Mouse (Mus musculus) stomach, postnatal 0 days (tissue): ENCODE results near the gene Ppdpf. TPM values are rescaled to one million over a fixed set of nuclear protein-coding genes. Genes with fewer than 3 reads are reported as not detected.
"Not testable (repeated sequence)": the region's sequence is repeated elsewhere in the genome, so short reads cannot be mapped to it uniquely, and the experiment has no call there.

ENCODE experiments used
- ATAC-seq: fragments of 200-750 bp; cut with Nextera tagmentation; 2 replicates; pipeline ENCODE4 v1.8.0; 2017; ENCODE audit not compliant: low FRiP score, low TSS enrichment
- DNase-seq: peaks from one replicate; pipeline ENCODE4 v3.0.0-alpha.2; 2016; ENCODE audit warnings: low spot score
- H3K27ac ChIP-seq: fragments of 300-500 bp; sonication (generic); replicated peaks from 2 replicates; pipeline ENCODE4 v1.5.1; 2014; ENCODE audit warnings: mild to moderate bottlenecking, control low read depth
- H3K27me3 ChIP-seq: fragments of 300-500 bp; sonication (generic); 2 replicates; pipeline ENCODE4 v1.6.1; 2014; ENCODE audit warnings: low read length; ENCODE audit not compliant: control insufficient read depth, insufficient read depth
- H3K36me3 ChIP-seq: fragments of 300-500 bp; sonication (generic); 2 replicates; pipeline ENCODE4 v1.6.1; 2014; ENCODE audit warnings: low read length, mixed read lengths; ENCODE audit not compliant: control insufficient read depth, insufficient read depth
- H3K4me1 ChIP-seq: fragments of 300-500 bp; sonication (generic); replicated peaks from 2 replicates; pipeline ENCODE4 v1.6.1; 2014; ENCODE audit warnings: antibody characterized with exemption; ENCODE audit not compliant: control insufficient read depth, insufficient read depth
- H3K4me2 ChIP-seq: fragments of 300-500 bp; sonication (generic); replicated peaks from 2 replicates; pipeline ENCODE4 v1.6.1; 2014; ENCODE audit warnings: low read depth, mild to moderate bottlenecking, control low read depth, moderate library complexity
- H3K4me3 ChIP-seq: fragments of 300-500 bp; sonication (generic); 2 replicates; pipeline ENCODE4 v1.5.1; 2014; ENCODE audit warnings: low read depth, low read length, control low read depth
- H3K9ac ChIP-seq: fragments of 300-500 bp; sonication (generic); 2 replicates; pipeline ENCODE4 v1.6.1; 2014; ENCODE audit warnings: mild to moderate bottlenecking, low read length, control low read depth, mixed read lengths
- H3K9me3 ChIP-seq: fragments of 300-500 bp; sonication (generic); 2 replicates; pipeline ENCODE4 v1.6.1; 2016; ENCODE audit warnings: low read length; ENCODE audit not compliant: control insufficient read depth
- CTCF ChIP-seq: IDR thresholded peaks from 2 replicates; pipeline ENCODE4 v1.5.1; 2016; ENCODE audit warnings: antibody characterized with exemption, low read depth, mild to moderate bottlenecking, moderate library complexity
- EP300 ChIP-seq: optimal IDR thresholded peaks from 2 replicates; pipeline ENCODE3; 2016; ENCODE audit warnings: antibody characterized with exemption
- WGBS: fragments of 180-500 bp; shearing (Covaris S2); extraction: QIAGEN DNeasy Blood & Tissue Kit; methylation state at CpG from one replicate; pipeline ENCODE4 v1.1.7; 2014; 5-methylcytosine and 5-hydroxymethylcytosine counted together
- polyA plus RNA-seq: library from polyadenylated mRNA; unstranded; fragments of >200 nt; fragmentation: Nextera tagmentation; extraction: Ambion mirVana; gene quantifications from 2 replicates; pipeline ENCODE4 v1.2.1, GENCODE M21; 2015

The Ppdpf gene
- polyA plus RNA-seq, 1 experiment from 2014 or later = 310 TPM

GRCm38 (mm10) chr2:181189321-181189720, 2.3 kb downstream of the Ppdpf start:
- no peaks in the 10 kb centered on the region for H3K9me3 ChIP-seq
- H3K36me3 ChIP-seq = no peaks in the 10 kb centered on the region
- peak overlapping the region; percentile 97 for H3K27ac ChIP-seq
- no peaks in the 10 kb centered on the region for H3K27me3 ChIP-seq
- no peak for ATAC-seq
- H3K4me3 ChIP-seq = no peak overlapping the region
- no peak overlapping the region for H3K9ac ChIP-seq
- TF ChIP-seq EP300 = no peak
- TF ChIP-seq CTCF = no peak
- no peaks in the 10 kb centered on the region for H3K4me1 ChIP-seq
- WGBS = 94% methylated on average over 1 of the region's 1 CpGs
- DNase-seq = no peak
- no peak overlapping the region for H3K4me2 ChIP-seq

- H3K4me3 ChIP-seq, H3K36me3 ChIP-seq, H3K27me3 ChIP-seq, ATAC-seq, H3K9ac ChIP-seq, H3K4me2 ChIP-seq, DNase-seq, H3K4me1 ChIP-seq, H3K9me3 ChIP-seq, H3K27ac ChIP-seq: not testable (repeated sequence)
- 73% methylated on average over 3 of the region's 4 CpGs for WGBS
Measured at GRCm38 (mm10) chr2:181191385-181191784, 4.3 kb downstream of the Ppdpf start.

- no peaks in the 10 kb centered on the region for H3K36me3 ChIP-seq
- no peak overlapping the region for H3K9ac ChIP-seq
- no peaks in the 10 kb centered on the region for H3K9me3 ChIP-seq
- ATAC-seq (no peak), DNase-seq (no peak)
- TF ChIP-seq EP300 (no peak), CTCF (no peak)
- H3K4me3 ChIP-seq = no peak overlapping the region
- no peaks in the 10 kb centered on the region for H3K27me3 ChIP-seq
- H3K27ac ChIP-seq = no peak overlapping the region
- WGBS = 68% methylated on average over 4 of the region's 4 CpGs
- no peak overlapping the region for H3K4me2 ChIP-seq
- no peaks in the 10 kb centered on the region for H3K4me1 ChIP-seq
Measured at GRCm38 (mm10) chr2:181191936-181192335, 4.9 kb downstream of the Ppdpf start.

GRCm38 (mm10) chr2:181193044-181193443, 6.0 kb downstream of the Ppdpf start:
- no peak overlapping the region for H3K4me2 ChIP-seq
- DNase-seq (no peak), ATAC-seq (no peak)
- no peaks in the 10 kb centered on the region for H3K4me1 ChIP-seq
- TF ChIP-seq CTCF (no peak), EP300 (no peak)
- 66% methylated on average over 3 of the region's 3 CpGs for WGBS
- H3K27ac ChIP-seq = no peak overlapping the region
- no peaks in the 10 kb centered on the region for H3K27me3 ChIP-seq
- no peak overlapping the region for H3K9ac ChIP-seq
- no peaks in the 10 kb centered on the region for H3K36me3 ChIP-seq
- H3K9me3 ChIP-seq = no peaks in the 10 kb centered on the region
- no peak overlapping the region for H3K4me3 ChIP-seq

GRCm38 (mm10) chr2:181196628-181197300, 9.7 kb downstream of the Ppdpf start:
- no peak overlapping the region for H3K27ac ChIP-seq
- no peak overlapping the region for H3K4me3 ChIP-seq
- ATAC-seq = no peak
- no peak overlapping the region for H3K9ac ChIP-seq
- DNase-seq = no peak
- H3K9me3 ChIP-seq = no peaks in the 10 kb centered on the region
- TF ChIP-seq CTCF (no peak), EP300 (no peak)
- H3K4me2 ChIP-seq = no peak overlapping the region
- whole genome bisulfite sequencing = 76% methylated on average over 4 of the region's 4 CpGs
- H3K27me3 ChIP-seq = no peaks in the 10 kb centered on the region
- no peaks in the 10 kb centered on the region for H3K36me3 ChIP-seq
- H3K4me1 ChIP-seq = no peaks in the 10 kb centered on the region

- H3K27me3 ChIP-seq = no peaks in the 10 kb centered on the region
- H3K27ac ChIP-seq = no peak overlapping the region
- WGBS = 63% methylated on average over 3 of the region's 3 CpGs
- TF ChIP-seq EP300 = no peak
- TF ChIP-seq CTCF = no peak
- ATAC-seq (no peak), DNase-seq (no peak)
- H3K4me2 ChIP-seq = no peak overlapping the region
- no peak overlapping the region for H3K9ac ChIP-seq
- H3K4me1 ChIP-seq = no peaks in the 10 kb centered on the region
- H3K9me3 ChIP-seq = no peaks in the 10 kb centered on the region
- H3K4me3 ChIP-seq = no peak overlapping the region
- no peaks in the 10 kb centered on the region for H3K36me3 ChIP-seq
Measured at GRCm38 (mm10) chr2:181201606-181202005, 14.6 kb downstream of the Ppdpf start.
